Mouse (Mus musculus) embryonic facial prominence, embryonic 13.5 days (tissue): ENCODE results near the gene Glmp. TPM values are rescaled to one million over a fixed set of nuclear protein-coding genes. Genes with fewer than 3 reads are reported as not detected.

Experiments used
- ATAC-seq: fragments of 200-750 bp; cut with Nextera tagmentation; 2 replicates; pipeline ENCODE4 v1.8.0; 2017; ENCODE audit warnings: low read depth; ENCODE audit not compliant: insufficient number of reproducible peaks, insufficient read depth, low FRiP score, low TSS enrichment
- H3K27ac ChIP-seq: fragments of 300-500 bp; sonication (generic); 2 replicates; pipeline ENCODE4 v1.5.1; 2015; ENCODE audit warnings: moderate library complexity, mild to moderate bottlenecking, inconsistent platforms
- H3K27me3 ChIP-seq: fragments of 300-500 bp; sonication (generic); 2 replicates; pipeline ENCODE4 v1.6.1; 2015; ENCODE audit warnings: mild to moderate bottlenecking, inconsistent platforms
- H3K36me3 ChIP-seq: fragments of 300-500 bp; sonication (generic); 2 replicates; pipeline ENCODE4 v1.6.1; 2015; ENCODE audit warnings: mild to moderate bottlenecking, inconsistent platforms
- H3K4me1 ChIP-seq: fragments of 300-500 bp; sonication (generic); 2 replicates; pipeline ENCODE4 v1.6.1; 2015; ENCODE audit warnings: inconsistent platforms
- H3K4me2 ChIP-seq: fragments of 300-500 bp; sonication (generic); 2 replicates; pipeline ENCODE4 v1.6.1; 2015; ENCODE audit warnings: moderate library complexity, mild to moderate bottlenecking, inconsistent platforms
- H3K4me3 ChIP-seq: fragments of 300-500 bp; sonication (generic); 2 replicates; pipeline ENCODE4 v1.5.1; 2015; ENCODE audit warnings: mild to moderate bottlenecking, inconsistent platforms
- H3K9ac ChIP-seq: fragments of 300-500 bp; sonication (generic); 2 replicates; pipeline ENCODE4 v1.6.1; 2015; ENCODE audit warnings: mild to moderate bottlenecking, inconsistent platforms
- H3K9me3 ChIP-seq: fragments of 300-500 bp; sonication (generic); 2 replicates; pipeline ENCODE4 v1.6.1; 2016; ENCODE audit warnings: inconsistent platforms
- WGBS: fragments of 180-500 bp; shearing (Covaris S2); methylation state at CpG from one replicate; pipeline ENCODE4 v1.1.7; 2015; ENCODE audit warnings: mixed read lengths; 5-methylcytosine and 5-hydroxymethylcytosine counted together
- polyA plus RNA-seq: library from polyadenylated mRNA; unstranded; fragments of >200 nt; fragmentation: Nextera tagmentation; extraction: Ambion mirVana; gene quantifications from 2 replicates; pipeline ENCODE4 v1.2.1, GENCODE M21; 2015

Gene Glmp
- polyA plus RNA-seq, 1 experiment from 2014 or later = 188 TPM

DNA sequence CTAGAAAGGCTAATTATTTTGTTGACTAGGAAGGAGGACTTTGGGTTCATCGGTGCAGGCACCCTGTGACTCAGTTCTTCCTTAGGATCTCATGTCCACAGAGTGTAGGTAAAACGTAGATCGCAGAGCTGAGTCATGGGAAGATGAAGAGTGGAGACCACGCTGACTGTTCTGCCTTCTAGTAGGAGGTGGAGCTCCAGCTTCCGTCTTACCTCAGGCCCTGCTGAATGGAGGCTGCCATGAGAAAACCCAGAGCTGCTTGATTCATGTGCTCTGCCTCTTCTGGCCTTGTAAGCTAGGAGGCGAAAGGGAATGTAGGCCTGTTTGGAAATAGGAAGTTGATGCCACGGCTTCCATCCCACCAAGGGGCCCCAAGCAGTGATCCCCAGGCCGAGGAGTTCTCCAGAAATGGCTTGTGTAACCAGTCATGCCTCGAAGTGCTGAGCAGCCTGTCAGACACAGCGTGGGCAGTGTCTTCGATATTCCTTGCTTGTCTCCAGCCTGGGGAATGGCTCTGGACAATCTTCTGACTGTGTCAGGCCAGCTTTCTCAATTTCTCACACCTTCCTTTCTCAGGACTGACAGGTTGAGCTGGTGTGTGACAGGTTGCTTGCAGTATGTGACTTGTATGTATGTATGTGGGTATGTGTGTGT is 12.7 kb downstream of the Glmp start:
- peaks cover 15% of the 10 kb centered on the region for H3K36me3 ChIP-seq
- WGBS = 83% methylated on average over 11 of the region's 11 CpGs
- H3K9me3 ChIP-seq = no peaks in the 10 kb centered on the region
- peaks cover 26% of the 10 kb centered on the region for H3K4me1 ChIP-seq
- H3K9ac ChIP-seq = peak overlapping the region; percentile 49
- H3K4me3 ChIP-seq = 0 out of 2 replicates have a peak overlapping the region, but pooled peaks have one; percentile 7
- peak overlapping the region; percentile 35; the same call in 1 of the 2 replicates for H3K27ac ChIP-seq
- no peaks in the 10 kb centered on the region for H3K27me3 ChIP-seq
- ATAC-seq = no peak
- H3K4me2 ChIP-seq = peak overlapping the region; percentile 78

DNA sequence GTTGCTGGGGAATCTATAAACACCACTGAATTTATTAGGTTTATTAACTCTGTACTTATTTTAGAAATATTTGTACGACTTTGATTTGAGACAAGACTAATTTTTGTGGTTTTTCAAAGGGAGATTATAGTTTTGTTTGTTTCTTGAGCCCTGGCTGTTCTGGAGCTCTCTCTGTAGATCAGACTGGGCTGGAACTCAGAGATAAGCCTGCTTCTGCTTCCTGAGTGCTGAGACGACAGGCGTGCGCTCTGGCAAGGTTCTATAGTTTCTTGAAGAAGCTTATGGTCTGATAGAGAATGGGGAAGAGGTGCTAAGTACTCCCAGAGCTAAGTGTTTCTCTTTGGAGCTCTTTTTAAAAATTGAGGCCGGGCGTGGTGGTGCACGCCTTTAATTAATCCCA is 13.5 kb downstream of the Glmp start:
- H3K27me3 ChIP-seq = no peaks in the 10 kb centered on the region
- H3K4me1 ChIP-seq = peaks cover 26% of the 10 kb centered on the region
- H3K4me3 ChIP-seq = no peak overlapping the region
- no peak overlapping the region for H3K9ac ChIP-seq
- peaks cover 24% of the 10 kb centered on the region for H3K36me3 ChIP-seq
- no peaks in the 10 kb centered on the region for H3K9me3 ChIP-seq
- WGBS = 92% methylated on average over 7 of the region's 7 CpGs
- no peak overlapping the region for H3K4me2 ChIP-seq
- H3K27ac ChIP-seq = no peak overlapping the region
- ATAC-seq = no peak

DNA sequence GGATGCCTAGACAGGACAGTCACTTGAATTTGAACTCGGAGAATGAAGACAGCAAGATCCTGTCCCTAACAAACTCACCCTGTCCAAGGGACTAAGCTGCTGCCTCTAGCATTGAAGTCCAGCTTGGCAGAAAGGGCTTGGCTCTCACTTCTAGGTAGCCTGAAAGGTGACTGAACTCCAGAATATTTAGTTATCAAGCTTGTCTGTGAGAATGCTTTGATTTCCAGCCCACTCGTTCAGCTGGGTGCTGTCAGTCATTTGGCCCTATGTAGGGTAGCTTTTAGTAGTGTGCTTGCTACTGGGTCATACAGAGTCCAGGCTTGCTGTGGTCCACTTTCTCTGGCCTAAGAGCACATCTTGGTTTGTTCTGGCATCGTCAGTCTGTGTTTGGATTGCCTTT is 14.2 kb downstream of the Glmp start:
- H3K9me3 ChIP-seq = no peaks in the 10 kb centered on the region
- no peak overlapping the region for H3K4me3 ChIP-seq
- ATAC-seq = no peak
- no peak overlapping the region for H3K9ac ChIP-seq
- peaks cover 26% of the 10 kb centered on the region for H3K4me1 ChIP-seq
- no peaks in the 10 kb centered on the region for H3K27me3 ChIP-seq
- H3K36me3 ChIP-seq = peaks cover 31% of the 10 kb centered on the region
- WGBS = 80% methylated on average over 3 of the region's 3 CpGs
- no peak overlapping the region for H3K4me2 ChIP-seq
- no peak overlapping the region; the same call in 1 of the 2 replicates for H3K27ac ChIP-seq

DNA sequence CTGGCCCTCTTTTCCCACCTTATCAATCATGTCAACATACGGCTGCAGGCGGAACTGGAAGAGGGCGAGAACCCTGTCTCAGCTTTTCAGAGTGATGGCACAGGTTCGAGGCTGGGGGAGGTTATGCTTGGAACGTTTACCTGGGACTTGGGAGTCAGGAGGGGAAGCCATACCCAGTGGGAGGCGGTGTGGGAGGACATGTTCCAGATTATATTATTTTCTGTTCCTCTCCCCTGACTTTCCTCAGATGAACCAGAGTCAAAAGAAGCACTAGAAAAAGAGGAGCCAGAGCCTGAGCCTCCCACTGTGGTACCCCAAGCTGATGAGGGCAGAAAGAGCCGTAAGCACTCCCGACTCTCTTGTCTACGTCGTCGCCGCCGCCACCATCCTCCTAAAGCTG is 25.9 kb downstream of the Glmp start:
- Histone ChIP-seq H3K4me2 (no peak overlapping the region), H3K4me1 (no peaks in the 10 kb centered on the region), H3K27ac (no peak overlapping the region), H3K4me3 (no peak overlapping the region), H3K27me3 (no peaks in the 10 kb centered on the region), H3K9ac (no peak overlapping the region), H3K36me3 (peaks cover 99% of the 10 kb centered on the region), H3K9me3 (no peaks in the 10 kb centered on the region)
- 92% methylated on average over 13 of the region's 13 CpGs for WGBS
- no peak for ATAC-seq

DNA sequence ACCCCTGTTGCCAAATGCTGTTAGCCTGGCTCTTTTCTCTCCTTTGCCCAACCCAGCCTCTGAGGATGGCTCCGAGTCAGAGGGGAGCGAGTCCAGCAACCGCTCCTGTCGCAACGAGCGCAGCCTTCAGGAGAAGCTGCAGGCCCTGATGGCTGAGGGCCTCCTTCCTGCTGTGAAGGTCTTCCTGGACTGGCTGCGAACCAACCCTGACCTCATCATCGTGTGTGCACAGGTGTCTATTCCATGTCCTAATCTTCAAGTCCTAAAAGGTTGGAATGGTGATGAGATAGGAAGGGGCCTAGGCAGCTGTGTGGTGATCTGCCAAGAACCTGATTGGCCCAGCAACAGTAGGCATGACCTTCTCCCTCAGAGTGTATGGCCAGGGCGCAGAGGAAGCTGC is 28.1 kb downstream of the Glmp start:
- 97% methylated on average over 9 of the region's 9 CpGs for WGBS
- no peak overlapping the region for H3K4me2 ChIP-seq
- H3K4me1 ChIP-seq = no peaks in the 10 kb centered on the region
- no peak overlapping the region for H3K9ac ChIP-seq
- ATAC-seq = no peak
- H3K4me3 ChIP-seq = no peak overlapping the region
- H3K27me3 ChIP-seq = no peaks in the 10 kb centered on the region
- H3K36me3 ChIP-seq = peaks cover 99% of the 10 kb centered on the region
- H3K27ac ChIP-seq = no peak overlapping the region
- H3K9me3 ChIP-seq = no peaks in the 10 kb centered on the region

DNA sequence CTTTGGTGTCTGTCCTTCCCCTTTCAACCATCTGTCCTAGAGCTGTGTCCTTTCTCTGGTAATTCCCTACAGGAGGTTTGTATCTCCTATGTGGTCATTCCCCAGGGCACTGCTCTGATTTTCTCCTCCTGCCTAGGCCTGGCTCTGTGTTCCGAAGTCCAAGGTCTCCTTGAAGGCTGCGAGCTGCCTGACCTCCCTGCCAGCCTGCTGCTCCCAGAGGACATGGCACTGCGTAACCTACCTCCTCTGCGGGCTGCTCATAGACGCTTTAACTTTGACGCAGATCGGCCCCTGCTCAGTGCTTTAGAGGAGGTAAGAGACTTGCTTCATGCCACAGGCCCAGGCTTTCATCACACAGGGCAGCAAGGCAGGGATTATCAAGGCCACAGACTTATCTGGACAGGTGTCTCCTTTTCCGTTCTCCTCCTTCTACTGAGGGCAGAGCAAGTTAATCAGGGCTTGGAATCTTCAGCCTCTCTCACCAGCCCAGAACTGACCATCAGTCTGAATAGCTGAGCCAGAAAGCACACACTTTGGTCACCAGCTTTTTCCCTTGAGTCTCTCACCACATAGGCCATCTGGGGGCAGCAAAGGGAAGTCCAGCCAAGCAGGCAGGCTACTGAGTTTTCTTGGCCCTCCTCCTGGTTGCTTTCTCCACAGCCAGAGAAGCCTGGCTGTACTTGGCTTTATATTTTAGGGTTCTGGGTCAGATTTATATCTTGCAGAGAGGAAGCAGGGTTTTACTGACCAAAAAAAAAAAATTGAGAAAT is 29.8 kb downstream of the Glmp start:
- no peak for ATAC-seq
- H3K9me3 ChIP-seq = no peaks in the 10 kb centered on the region
- H3K36me3 ChIP-seq = peaks cover 99% of the 10 kb centered on the region
- no peak overlapping the region for H3K9ac ChIP-seq
- no peaks in the 10 kb centered on the region for H3K4me1 ChIP-seq
- no peak overlapping the region for H3K4me2 ChIP-seq
- no peaks in the 10 kb centered on the region for H3K27me3 ChIP-seq
- 94% methylated on average over 8 of the region's 8 CpGs for WGBS
- H3K4me3 ChIP-seq = no peak overlapping the region
- H3K27ac ChIP-seq = peak overlapping the region; percentile 16; the same call in 1 of the 2 replicates

DNA sequence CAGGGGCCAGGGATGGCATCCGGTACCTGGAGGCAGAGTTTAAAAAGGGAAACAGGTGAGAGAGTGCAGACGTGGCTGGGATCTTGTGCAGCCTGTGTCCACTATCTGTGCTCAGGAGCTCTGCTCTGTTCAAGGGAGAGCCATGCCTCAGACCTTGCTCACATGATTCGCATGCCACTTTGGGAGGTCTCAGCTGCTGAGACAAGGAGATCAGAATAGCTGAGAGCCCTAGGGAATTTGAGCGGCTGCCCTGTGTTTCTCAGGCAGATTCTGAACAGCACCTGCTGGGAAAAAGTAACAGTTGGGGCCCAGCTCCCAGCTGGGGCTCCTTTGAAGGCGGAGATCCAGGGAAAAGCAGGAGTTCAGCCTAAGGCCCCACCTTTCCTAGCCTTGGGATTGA is 34.8 kb downstream of the Glmp start:
- Histone ChIP-seq H3K4me1 (peaks cover 7% of the 10 kb centered on the region), H3K4me3 (no peak overlapping the region), H3K36me3 (peaks cover 85% of the 10 kb centered on the region), H3K9me3 (no peaks in the 10 kb centered on the region), H3K4me2 (no peak overlapping the region), H3K9ac (peak overlapping the region; percentile 51), H3K27ac (peak overlapping the region; percentile 22; the same call in 1 of the 2 replicates), H3K27me3 (peaks cover 8% of the 10 kb centered on the region)
- no peak for ATAC-seq
- 60% methylated on average over 5 of the region's 5 CpGs for WGBS

DNA sequence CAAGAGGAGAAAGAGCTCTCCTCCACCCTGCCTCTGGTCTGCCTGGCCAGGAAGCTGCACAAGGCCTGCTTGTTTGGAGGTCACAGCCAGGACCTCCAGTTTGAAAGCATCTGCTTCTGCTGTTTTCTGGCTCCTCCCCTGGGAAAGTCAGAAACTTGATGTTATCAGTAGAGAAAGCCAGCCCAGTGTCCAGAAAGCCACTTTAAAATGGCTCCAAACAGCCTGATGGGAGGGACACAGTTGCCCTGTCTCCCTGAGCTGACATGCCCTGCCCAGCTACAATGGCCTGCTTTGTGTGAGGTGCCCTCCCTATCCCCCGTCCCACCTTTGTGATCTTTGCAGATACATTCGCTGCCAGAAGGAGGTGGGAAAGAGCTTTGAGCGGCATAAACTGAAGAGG is 35.2 kb downstream of the Glmp start:
- H3K27ac ChIP-seq = peak overlapping the region; percentile 22; the same call in 1 of the 2 replicates
- no peak for ATAC-seq

DNA sequence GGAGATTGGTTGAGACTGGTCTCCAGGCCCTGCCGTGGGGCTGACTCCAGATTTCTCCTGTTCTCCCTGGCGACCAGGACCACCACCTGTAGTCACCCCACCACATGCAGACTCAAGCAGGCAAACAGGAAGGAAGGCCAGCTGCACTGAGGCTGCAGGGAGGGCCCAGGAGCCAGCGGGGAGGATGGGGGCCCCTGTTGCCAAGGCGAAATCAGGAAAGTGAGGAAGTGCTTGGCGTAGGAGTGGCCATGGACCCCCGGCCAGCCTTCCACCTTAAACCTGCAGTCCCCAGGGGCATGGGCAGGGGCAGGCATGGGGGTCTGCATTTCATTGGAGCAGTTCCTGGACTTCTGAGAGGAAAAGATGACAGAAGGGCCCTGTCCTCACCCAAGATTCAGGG is 36.3 kb downstream of the Glmp start:
- H3K27me3 ChIP-seq = peaks cover 23% of the 10 kb centered on the region
- WGBS = 81% methylated on average over 6 of the region's 6 CpGs
- no peak overlapping the region for H3K27ac ChIP-seq
- H3K4me2 ChIP-seq = no peak overlapping the region
- H3K9me3 ChIP-seq = no peaks in the 10 kb centered on the region
- H3K36me3 ChIP-seq = peaks cover 70% of the 10 kb centered on the region
- H3K4me3 ChIP-seq = no peak overlapping the region
- no peak overlapping the region for H3K9ac ChIP-seq
- ATAC-seq = no peak
- peaks cover 10% of the 10 kb centered on the region for H3K4me1 ChIP-seq

More for the DNA sequence above, 35.2 kb downstream of the Glmp start:
- Histone ChIP-seq H3K4me3 (no peak overlapping the region), H3K4me2 (no peak overlapping the region), H3K9me3 (no peaks in the 10 kb centered on the region), H3K4me1 (peaks cover 10% of the 10 kb centered on the region), H3K27me3 (peaks cover 12% of the 10 kb centered on the region), H3K36me3 (peaks cover 81% of the 10 kb centered on the region), H3K9ac (peak overlapping the region; percentile 51)
- 36% methylated on average over 3 of the region's 3 CpGs for WGBS

DNA sequence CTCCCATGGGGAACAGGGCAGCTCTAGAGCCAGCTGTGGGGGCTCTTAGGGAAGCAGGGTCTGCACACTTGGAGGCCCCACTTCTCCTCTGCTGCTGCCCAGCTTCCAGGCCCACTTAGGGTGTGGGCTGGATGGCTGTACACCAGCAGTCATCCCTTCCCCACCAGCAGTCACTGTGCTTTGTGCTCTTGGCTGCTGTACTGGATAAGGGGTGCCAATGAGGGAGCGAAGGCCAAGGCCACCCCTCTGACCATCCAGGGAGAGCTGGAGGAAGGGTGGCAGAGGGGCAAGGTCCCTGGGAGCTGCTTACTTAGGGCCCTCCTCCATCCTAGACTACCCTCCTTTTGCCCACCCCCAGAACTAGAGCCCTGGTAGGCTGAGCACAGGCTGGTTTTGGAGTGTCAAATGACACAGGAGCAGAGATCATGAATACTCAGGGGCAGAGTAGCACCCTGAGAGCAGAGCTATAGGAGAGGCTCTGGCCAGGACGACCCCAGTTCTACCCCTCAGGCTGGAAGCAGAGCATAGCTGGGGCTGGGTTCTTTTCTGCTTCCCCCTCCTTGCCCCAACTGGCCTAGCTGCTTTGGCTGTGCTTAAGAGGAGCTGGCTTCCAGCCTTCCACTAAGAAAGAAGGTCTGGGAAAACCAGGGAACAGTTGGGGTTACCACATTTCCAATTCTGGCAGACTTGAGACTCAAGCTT is 36.9 kb downstream of the Glmp start:
- Histone ChIP-seq H3K4me1 (peaks cover 10% of the 10 kb centered on the region), H3K36me3 (peaks cover 63% of the 10 kb centered on the region), H3K9me3 (no peaks in the 10 kb centered on the region), H3K27me3 (peaks cover 28% of the 10 kb centered on the region), H3K27ac (no peak overlapping the region; the same call in 1 of the 2 replicates), H3K9ac (no peak overlapping the region), H3K4me3 (no peak overlapping the region), H3K4me2 (no peak overlapping the region)
- ATAC-seq = no peak
- 85% methylated on average over 2 of the region's 2 CpGs for WGBS

DNA sequence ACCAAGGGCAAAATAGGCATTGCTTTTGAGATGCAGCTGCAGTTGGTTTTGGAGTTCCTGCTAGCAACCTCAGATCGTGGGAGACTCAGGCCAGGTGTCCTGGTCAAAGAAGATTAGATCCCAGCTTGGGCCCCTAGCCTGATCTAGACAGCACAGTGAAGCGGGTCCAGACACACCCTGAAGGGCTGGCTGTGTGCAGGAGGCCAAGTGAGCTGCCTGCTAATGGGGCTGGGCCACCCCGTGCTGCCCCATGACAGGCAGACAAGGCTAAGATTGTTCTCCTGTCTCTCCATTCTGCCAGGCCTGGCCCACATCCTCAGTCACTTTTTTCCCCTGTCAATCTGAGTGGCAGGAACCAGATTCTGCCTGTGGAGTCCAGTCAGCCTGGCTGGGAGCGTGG is 38.9 kb downstream of the Glmp start:
- H3K4me3 ChIP-seq = no peak overlapping the region
- no peak overlapping the region for H3K9ac ChIP-seq
- ATAC-seq = no peak
- peak overlapping the region; percentile 39 for H3K27ac ChIP-seq
- no peak overlapping the region for H3K4me2 ChIP-seq
- 42% methylated on average over 4 of the region's 4 CpGs for WGBS
- peaks cover 10% of the 10 kb centered on the region for H3K4me1 ChIP-seq
- peaks cover 28% of the 10 kb centered on the region for H3K27me3 ChIP-seq
- H3K36me3 ChIP-seq = peaks cover 44% of the 10 kb centered on the region
- H3K9me3 ChIP-seq = no peaks in the 10 kb centered on the region
